Mouse (Mus musculus): ENCODE measurements around the gene Rps18.

GRCm38 (mm10) chr17:33902079-33902478, 53.7 kb downstream of the Rps18 start:
- TF ChIP-seq CTCF (IDR thresholded peaks at IDR 0.05; ENCODE audit: insufficient read depth, low read depth, low read length) (no peak), POLR2A (IDR thresholded peaks at IDR 0.05; ENCODE audit: insufficient read depth, low read depth, low read length) (no peak)
